ENCODE assay signal across 19 mouse cellular contexts in genomic region chr2:151984019-151984418, GRCm38 (mm10). TPM values are rescaled to one million over a fixed set of nuclear protein-coding genes. Genes with fewer than 3 reads are reported as not detected.
A peak's percentile ranks its signal among the peaks of the same experiment; 100 is the strongest.
DNase-seq lines count a peak whose midpoint lies in the region; TF ChIP-seq lines count a peak whose summit lies in the region.
"Had no signal": no experiment of that assay in that cellular context is flagged by ENCODE, and none has a peak within 500 bp of the region (broad histone marks: within the 10 kb centered on the region; RNA-seq: fewer than 3 reads in every experiment).

No protein-coding gene starts in this region.

- peak; percentile 89 for DNase-seq in heart, adult 11 months
- DNase-seq in heart, postnatal 10 days = no peak
- DNase-seq in 3T3-L1 (ENCODE audit: low read depth, low spot score) = peak; percentile 37
- DNase-seq in adipocyte (ENCODE audit: low spot score) = peak; percentile 29
- no peak for DNase-seq in lung, postnatal 25 days (ENCODE audit: low spot score)
- no peak for DNase-seq in spleen, adult 12 weeks (ENCODE audit: low spot score)
- DNase-seq: adrenal gland, adult 8-10 months; cerebellum, adult 8-10 months; kidney, postnatal 10 days; liver, embryonic 13.5 days; right cerebral cortex, postnatal 14 days; thymus, postnatal 25 days had no signal

- intact Hi-C loops in heart, postnatal 10 days (cut with DNase I) = no loop called here

- no peak overlapping the region for H3K4me3 ChIP-seq in myocyte
- H3K4me3 ChIP-seq: forebrain, embryonic 15.5 days; heart, embryonic 12.5 days; layer of hippocampus, adult 2 months; left cerebral cortex, adult 2 months; liver, embryonic 13.5 days; lung, embryonic 15.5 days; midbrain, embryonic 12.5 days had no signal

- peak overlapping the region; percentile 34 for H3K4me2 ChIP-seq in myocyte (ENCODE audit: low read depth)
- H3K4me2 ChIP-seq: forebrain, embryonic 15.5 days; heart, embryonic 12.5 days; liver, embryonic 13.5 days; lung, embryonic 15.5 days; midbrain, embryonic 12.5 days had no signal

- no peak overlapping the region for H3ac ChIP-seq in myocyte (ENCODE audit: control insufficient read depth, insufficient read length)

- H3K79me2 ChIP-seq in myocyte (ENCODE audit: control insufficient read depth, insufficient read depth) = peaks cover 10% of the 10 kb centered on the region

- no peaks in the 10 kb centered on the region for H3K36me3 ChIP-seq in myocyte (ENCODE audit: control insufficient read depth, insufficient read depth)
- H3K36me3 ChIP-seq: forebrain, embryonic 15.5 days; heart, embryonic 12.5 days; liver, embryonic 13.5 days; lung, embryonic 15.5 days; midbrain, embryonic 12.5 days had no signal

- no peak for TF ChIP-seq POLR2A in myocyte (IDR thresholded peaks at IDR 0.05; ENCODE audit: insufficient read length, low read depth)

- no peaks in the 10 kb centered on the region for H3K27me3 ChIP-seq in myocyte (ENCODE audit: control insufficient read depth, insufficient read depth, insufficient read length)
- H3K27me3 ChIP-seq: forebrain, embryonic 15.5 days; lung, embryonic 15.5 days; midbrain, embryonic 12.5 days had no signal

TF ChIP-seq in myocyte, 11 proteins besides CTCF, POLR2A, EP300 and RAD21:
- TF ChIP-seq REST (IDR thresholded peaks at IDR 0.05; ENCODE audit: insufficient read depth, insufficient read length) (no peak), E2F4 (IDR thresholded peaks at IDR 0.05; ENCODE audit: insufficient read depth) (no peak), SRF (IDR thresholded peaks at IDR 0.05; ENCODE audit: control insufficient read depth, insufficient read length, low read depth) (no peak), MYOD1 (IDR thresholded peaks at IDR 0.05; ENCODE audit: control insufficient read depth in 1 of 3, insufficient read length in 2 of 3, low read depth in 2 of 3) (no peak), CEBPB (IDR thresholded peaks at IDR 0.05; ENCODE audit: insufficient read depth, poor library complexity, severe bottlenecking) (no peak), USF1 (IDR thresholded peaks at IDR 0.05; ENCODE audit: low read depth) (no peak), POLR2AphosphoS2 (IDR thresholded peaks at IDR 0.05; ENCODE audit: insufficient read length, low read depth) (no peak), TCF3 (IDR thresholded peaks at IDR 0.05; ENCODE audit: insufficient read length, low read depth) (no peak), MYOG (IDR thresholded peaks at IDR 0.05; ENCODE audit: control insufficient read depth in 1 of 3, insufficient read depth in 1 of 3, insufficient read length in 2 of 3, low read depth in 2 of 3) (no peak), TCF12 (IDR thresholded peaks at IDR 0.05; ENCODE audit: insufficient read depth, poor library complexity, severe bottlenecking) (no peak)

RNA-seq across cellular contexts. Expression of gene Fam110a, which starts 4.0 kb away (rescaled TPM):
- 1 to 10 TPM; 5.7 to 7.3 TPM for total RNA-seq in heart, postnatal 10 days (2021)
- polyA plus RNA-seq in myocyte (2012; fragmentation: generic; extraction: Trizol) = 21.0 TPM

RNA-seq across cellular contexts. Expression of gene Slc52a3, which starts 12.3 kb away (rescaled TPM):
- 1 to 10 TPM; 2.1 to 2.6 TPM for total RNA-seq in heart, postnatal 10 days (2021)
- polyA plus RNA-seq in myocyte (2012; fragmentation: generic; extraction: Trizol) = 0.02 TPM

Comparison
In these comparisons a context has a peak if more than half of its experiments do, and no peak if none do; other contexts are left out.
1. DNase-seq: peak in heart, adult 11 months (single experiment), 3T3-L1 (single experiment) and adipocyte (single experiment); none in heart, postnatal 10 days (0 of 2), lung, postnatal 25 days (single experiment) and spleen, adult 12 weeks (single experiment).